Mouse (Mus musculus) cerebellum, adult 2 months (tissue): ENCODE measurements around the gene Haus2. TPM values are rescaled to one million over a fixed set of nuclear protein-coding genes. Genes with fewer than 3 reads are reported as not detected.

Source experiments
- DNase-seq, 2 experiments: peaks; one replicate each; pipeline ENCODE4 v3.0.0; 2021
- H3K27ac ChIP-seq: fragments of 200-500 bp; 2 replicates; pipeline ENCODE4 v1.5.1; 2012; ENCODE audit warnings: low read length, control low read depth, inconsistent platforms; ENCODE audit not compliant: insufficient read depth
- H3K27me3 ChIP-seq: fragments of 200-500 bp; 2 replicates; pipeline ENCODE4 v1.6.1; 2012; ENCODE audit warnings: inconsistent platforms, mild to moderate bottlenecking, low read length, moderate library complexity; ENCODE audit not compliant: control insufficient read depth, insufficient read depth
- H3K4me1 ChIP-seq: fragments of 200-500 bp; 2 replicates; pipeline ENCODE4 v1.6.1; 2011; ENCODE audit warnings: low read length; ENCODE audit not compliant: control insufficient read depth, insufficient read depth
- H3K4me3 ChIP-seq: fragments of 200-500 bp; replicated peaks from 2 replicates; pipeline ENCODE3; 2011; ENCODE audit warnings: mild to moderate bottlenecking, low read depth, low read length, control low read depth; ENCODE audit not compliant: insufficient read depth
- CTCF ChIP-seq: fragments of 200-500 bp; IDR thresholded peaks from 2 replicates; pipeline ENCODE4 v1.5.1; 2011; ENCODE audit warnings: low read depth, mild to moderate bottlenecking, control low read depth, low read length, moderate library complexity, borderline replicate concordance; ENCODE audit not compliant: insufficient read depth
- POLR2A ChIP-seq: fragments of 200-500 bp; IDR thresholded peaks from 2 replicates; pipeline ENCODE4 v1.6.1; 2011; ENCODE audit warnings: low read length, control low read depth, borderline replicate concordance; ENCODE audit not compliant: insufficient read depth
- WGBS: fragments of 180-500 bp; shearing (Covaris S2); methylation state at CpG from one replicate; pipeline ENCODE4 v1.1.7; 2018; 5-methylcytosine and 5-hydroxymethylcytosine counted together
- polyA plus RNA-seq: library from polyadenylated mRNA; depleted of rRNA; stranded (reverse); fragments of >200 nt; gene quantifications from 2 replicates; pipeline ENCODE4 v1.2.3, GENCODE M21; 2012; rRNA removed

The Haus2 gene
- polyA plus RNA-seq, 1 experiment = 15.9 TPM

GRCm38 (mm10) chr2:120660486-120661078, 51.4 kb downstream of the Haus2 start:
- 84% methylated on average over 5 of the region's 5 CpGs for WGBS
- TF ChIP-seq POLR2A (no peak), CTCF (no peak)
- no peak for DNase-seq
- Histone ChIP-seq H3K27ac (no peak overlapping the region), H3K4me3 (no peak overlapping the region), H3K4me1 (no peaks in the 10 kb centered on the region), H3K27me3 (no peaks in the 10 kb centered on the region)

- no peak for TF ChIP-seq CTCF
- no peak for TF ChIP-seq POLR2A
- no peaks in the 10 kb centered on the region for H3K4me1 ChIP-seq
- H3K27ac ChIP-seq = no peak overlapping the region
- H3K27me3 ChIP-seq = no peaks in the 10 kb centered on the region
- no peak overlapping the region for H3K4me3 ChIP-seq
- no peak for DNase-seq
Measured at GRCm38 (mm10) chr2:120662766-120663165, 53.6 kb downstream of the Haus2 start.

- Histone ChIP-seq H3K27ac (no peak overlapping the region), H3K4me1 (no peaks in the 10 kb centered on the region), H3K4me3 (no peak overlapping the region), H3K27me3 (no peaks in the 10 kb centered on the region)
- TF ChIP-seq POLR2A (no peak), CTCF (no peak)
- 66% methylated on average over 3 of the region's 3 CpGs for WGBS
- DNase-seq = no peak
Measured at GRCm38 (mm10) chr2:120663491-120664154, 54.4 kb downstream of the Haus2 start.

GRCm38 (mm10) chr2:120667446-120667845, 58.3 kb downstream of the Haus2 start:
- no peak for DNase-seq
- WGBS = 94% methylated on average over 2 of the region's 2 CpGs

GRCm38 (mm10) chr2:120670253-120670652, 61.1 kb downstream of the Haus2 start:
- Histone ChIP-seq H3K27ac (no peak overlapping the region), H3K4me3 (no peak overlapping the region), H3K4me1 (no peaks in the 10 kb centered on the region), H3K27me3 (no peaks in the 10 kb centered on the region)
- TF ChIP-seq POLR2A (no peak), CTCF (no peak)
- 65% methylated on average over 2 of the region's 2 CpGs for WGBS
- DNase-seq = no peak

More at GRCm38 (mm10) chr2:120667446-120667845, 58.3 kb downstream of the Haus2 start:
- TF ChIP-seq POLR2A (no peak), CTCF (no peak)
- Histone ChIP-seq H3K27me3 (no peaks in the 10 kb centered on the region), H3K27ac (no peak overlapping the region), H3K4me3 (no peak overlapping the region), H3K4me1 (no peaks in the 10 kb centered on the region)

Other genes with a start within 250 kb of the Haus2 start
- 12.8 and 13.6 TPM in 2 replicates for gene Ganc, start 205.5 kb upstream of the Haus2 start, polyA plus RNA-seq
- gene Tmem87a, start 205.3 kb upstream of the Haus2 start, polyA plus RNA-seq = 22.7 and 24.4 TPM in 2 replicates
- gene Capn3, start 153.4 kb upstream of the Haus2 start, polyA plus RNA-seq = 1.4 and 1.7 TPM in 2 replicates
- 66.0 and 66.3 TPM in 2 replicates for gene Zfp106, start 45.5 kb upstream of the Haus2 start, polyA plus RNA-seq
- 16.9 and 17.8 TPM in 2 replicates for gene Snap23, start 41.7 kb upstream of the Haus2 start, polyA plus RNA-seq
- gene Lrrc57, start 137 bp downstream of the Haus2 start, polyA plus RNA-seq = 27.3 and 27.9 TPM in 2 replicates
- 15.8 and 17.9 TPM in 2 replicates for gene Stard9, start 19.7 kb downstream of the Haus2 start, polyA plus RNA-seq
- gene Cdan1, start 240.7 kb downstream of the Haus2 start, polyA plus RNA-seq = 37.8 and 45.8 TPM in 2 replicates
- gene Ttbk2, start 241.2 kb downstream of the Haus2 start, polyA plus RNA-seq = 31.7 and 32.5 TPM in 2 replicates